Mouse (Mus musculus): ENCODE measurements at regions not wholly inside any gene's neighbourhood (a gene's known extent, or its start where the extent isn't known, plus 50 kb on each side); places are given as distances from the start of the nearest gene placed in this dataset.

- in situ Hi-C loops (cut with MboI, MseI): no loop called here
Measured at GRCm38 (mm10) chr16:89625710-89626109, 54.7 kb upstream of the Krtap11-1 start.

- in situ Hi-C loops (cut with MboI, MseI): no loop called here
Measured at GRCm38 (mm10) chr16:89625253-89625652, 54.3 kb upstream of the Krtap11-1 start.

All from regulatory T cell (primary cell).